Comparison of ENCODE assay signal across 11 mouse cellular contexts in the genomic region with DNA sequence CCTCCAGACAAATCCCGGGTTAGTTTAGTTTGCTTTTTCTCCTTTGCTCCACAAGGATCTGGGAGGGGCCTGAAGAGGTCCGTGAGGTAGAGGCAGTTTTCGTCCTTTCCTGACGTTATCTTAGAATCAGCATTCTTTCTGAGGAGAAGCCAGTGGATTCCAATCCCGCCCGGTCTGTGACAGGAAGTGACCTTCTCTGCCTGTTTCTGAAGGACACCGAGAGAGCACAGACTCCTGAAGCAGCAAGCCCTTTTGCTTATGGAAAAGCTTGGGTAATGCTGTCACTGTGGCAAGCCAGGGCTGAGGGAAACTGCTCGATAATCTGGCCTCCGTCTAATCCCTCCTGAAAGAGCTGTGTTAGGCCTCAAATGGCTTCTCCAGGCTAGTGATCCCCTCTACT.
DNase-seq lines count a peak whose midpoint lies in the region; ATAC-seq lines count a peak whose summit lies in the region.
"Had no signal": no experiment of that assay in that cellular context is flagged by ENCODE, and none has a peak within 500 bp of the region (broad histone marks: within the 10 kb centered on the region; RNA-seq: fewer than 3 reads in every experiment).

No protein-coding gene starts in this region.

- intact Hi-C loops in left cerebral cortex, postnatal 4 days (cut with DNase I), result no loop called here

- 0 out of 2 replicates have a peak overlapping the region, but pooled peaks have one; percentile 5 for H3K4me2 ChIP-seq in lung, embryonic 16.5 days (ENCODE audit: low read depth, low read length)
- no peak overlapping the region for H3K4me2 ChIP-seq in embryonic facial prominence, embryonic 13.5 days
- H3K4me2 ChIP-seq in stomach, embryonic 16.5 days (ENCODE audit: low read depth, low read length), result no peak overlapping the region
- H3K4me2 ChIP-seq in midbrain, embryonic 14.5 days (ENCODE audit: low read length), result no peak overlapping the region
- H3K4me2 ChIP-seq: neural tube, embryonic 15.5 days had no signal

- WGBS in lung, embryonic 16.5 days, result 22% methylated on average over 9 of the region's 9 CpGs
- WGBS in embryonic facial prominence, embryonic 13.5 days, result 46% methylated on average over 9 of the region's 9 CpGs
- WGBS in stomach, embryonic 16.5 days, result 31% methylated on average over 9 of the region's 9 CpGs
- 67% methylated on average over 9 of the region's 9 CpGs for WGBS in midbrain, embryonic 14.5 days

- H3K4me3 ChIP-seq in lung, embryonic 16.5 days (ENCODE audit: low read length), result no peak overlapping the region
- no peak overlapping the region for H3K4me3 ChIP-seq in embryonic facial prominence, embryonic 13.5 days
- no peak overlapping the region for H3K4me3 ChIP-seq in stomach, embryonic 16.5 days (replicated peaks; ENCODE audit: low read length)
- H3K4me3 ChIP-seq in midbrain, embryonic 14.5 days (replicated peaks; ENCODE audit: low read depth, low read length), result no peak overlapping the region
- H3K4me3 ChIP-seq: forebrain, embryonic 10.5 days; neural tube, embryonic 15.5 days had no signal

- H3K9me3 ChIP-seq in lung, embryonic 16.5 days (ENCODE audit: control insufficient read depth, low read length), result no peaks in the 10 kb centered on the region
- no peaks in the 10 kb centered on the region for H3K9me3 ChIP-seq in embryonic facial prominence, embryonic 13.5 days
- no peaks in the 10 kb centered on the region for H3K9me3 ChIP-seq in stomach, embryonic 16.5 days (replicated peaks; ENCODE audit: control insufficient read depth, low read length)
- no peaks in the 10 kb centered on the region for H3K9me3 ChIP-seq in midbrain, embryonic 14.5 days (ENCODE audit: control insufficient read depth, low read length)
- H3K9me3 ChIP-seq: forebrain, embryonic 10.5 days; neural tube, embryonic 15.5 days had no signal

- peak overlapping the region; percentile 70 for H3K27ac ChIP-seq in lung, embryonic 16.5 days (ENCODE audit: low read length)
- peak overlapping the region; percentile 28; the same call in 1 of the 2 replicates for H3K27ac ChIP-seq in embryonic facial prominence, embryonic 13.5 days
- H3K27ac ChIP-seq in stomach, embryonic 16.5 days (ENCODE audit: low read length), result peak overlapping the region; percentile 53
- H3K27ac ChIP-seq in midbrain, embryonic 14.5 days (replicated peaks; ENCODE audit: low read depth, low read length), result no peak overlapping the region
- H3K27ac ChIP-seq: forebrain, embryonic 10.5 days; neural tube, embryonic 15.5 days had no signal

- peak overlapping the region; percentile 45; the same call in 1 of the 2 replicates for H3K9ac ChIP-seq in lung, embryonic 16.5 days (ENCODE audit: low read length)
- no peak overlapping the region for H3K9ac ChIP-seq in embryonic facial prominence, embryonic 13.5 days
- no peak overlapping the region for H3K9ac ChIP-seq in stomach, embryonic 16.5 days (ENCODE audit: low read length)
- H3K9ac ChIP-seq in midbrain, embryonic 14.5 days (replicated peaks; ENCODE audit: low read length), result no peak overlapping the region
- H3K9ac ChIP-seq: neural tube, embryonic 15.5 days had no signal

- no peaks in the 10 kb centered on the region for H3K27me3 ChIP-seq in lung, embryonic 16.5 days (ENCODE audit: control insufficient read depth, insufficient read depth, low read depth, low read length)
- no peaks in the 10 kb centered on the region for H3K27me3 ChIP-seq in embryonic facial prominence, embryonic 13.5 days
- H3K27me3 ChIP-seq in stomach, embryonic 16.5 days (ENCODE audit: control insufficient read depth, insufficient read depth, low read length), result no peaks in the 10 kb centered on the region
- no peaks in the 10 kb centered on the region for H3K27me3 ChIP-seq in midbrain, embryonic 14.5 days (ENCODE audit: control insufficient read depth, insufficient read depth, low read length)
- H3K27me3 ChIP-seq: neural tube, embryonic 15.5 days had no signal

- peak; percentile 13; the same call in 1 of the 2 replicates for ATAC-seq in lung, embryonic 16.5 days (ENCODE audit: low read depth)
- no peak for ATAC-seq in embryonic facial prominence, embryonic 13.5 days (ENCODE audit: insufficient number of reproducible peaks, insufficient read depth, low FRiP score, low TSS enrichment, low read depth)
- no peak for ATAC-seq in stomach, embryonic 16.5 days (ENCODE audit: insufficient read depth, low FRiP score)
- ATAC-seq in midbrain, embryonic 14.5 days (ENCODE audit: low FRiP score, low TSS enrichment), result no peak

- DNase-seq in lung, postnatal 36 days, result no peak
- peak; percentile 50 for DNase-seq in kidney, adult 9 months
- DNase-seq in left cerebral cortex, postnatal 4 days, result no peak
- no peak for DNase-seq in midbrain, embryonic 14.5 days
- no peak for DNase-seq in cerebellum, postnatal 10 days
- DNase-seq: gastrocnemius, postnatal 25 days had no signal

- peaks cover 15% of the 10 kb centered on the region for H3K4me1 ChIP-seq in lung, embryonic 16.5 days (replicated peaks; ENCODE audit: control insufficient read depth, insufficient read depth, low read length)
- peaks cover 8% of the 10 kb centered on the region for H3K4me1 ChIP-seq in embryonic facial prominence, embryonic 13.5 days
- peaks cover 11% of the 10 kb centered on the region for H3K4me1 ChIP-seq in stomach, embryonic 16.5 days (ENCODE audit: control insufficient read depth, insufficient read depth, low read length)
- H3K4me1 ChIP-seq in midbrain, embryonic 14.5 days (ENCODE audit: control insufficient read depth, insufficient read depth, low read length), result no peaks in the 10 kb centered on the region
- H3K4me1 ChIP-seq: neural tube, embryonic 15.5 days had no signal

- no peaks in the 10 kb centered on the region for H3K36me3 ChIP-seq in lung, embryonic 16.5 days (ENCODE audit: control insufficient read depth, insufficient read depth, low read length)
- no peaks in the 10 kb centered on the region for H3K36me3 ChIP-seq in embryonic facial prominence, embryonic 13.5 days
- no peaks in the 10 kb centered on the region for H3K36me3 ChIP-seq in stomach, embryonic 16.5 days (ENCODE audit: control insufficient read depth, insufficient read depth, low read length)
- H3K36me3 ChIP-seq in midbrain, embryonic 14.5 days (ENCODE audit: control insufficient read depth, insufficient read depth, low read length), result no peaks in the 10 kb centered on the region
- H3K36me3 ChIP-seq: forebrain, embryonic 10.5 days; neural tube, embryonic 15.5 days had no signal
